Mouse (Mus musculus) brain, adult 2 months (tissue): ENCODE measurements around the gene Cacna1a.

Source experiments
- DNase-seq: peaks from one replicate; pipeline ENCODE4 v3.0.0; 2011; ENCODE audit warnings: low read depth, low spot score

Gene Cacna1a

DNA sequence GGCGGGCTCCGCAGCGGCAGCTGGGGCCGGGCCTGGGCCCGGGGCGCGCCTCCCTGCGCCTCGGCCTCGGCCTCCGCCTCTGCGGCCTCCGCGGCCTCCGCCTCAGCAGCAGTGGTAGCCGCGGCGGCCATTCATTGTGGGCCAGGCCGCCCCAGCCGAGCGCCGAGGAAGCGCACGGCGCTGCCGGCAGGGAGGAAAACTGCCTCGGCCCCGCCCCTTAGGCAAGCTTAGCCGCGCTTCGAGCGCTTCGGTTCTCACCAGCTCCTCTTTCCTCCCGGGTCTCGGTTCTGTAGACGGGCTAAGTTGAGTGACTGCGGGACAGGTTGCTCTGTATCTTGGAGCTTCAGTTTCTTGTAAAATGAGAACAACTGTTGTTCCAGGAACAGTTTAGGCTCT lies 299.5 kb downstream of the Cacna1a start, which contains the start of gene Nacc1:
Nacc1 (minus strand) TSS at position 158 of the 396 bp plus-strand sequence.
- peak; percentile 96 for DNase-seq

DNA sequence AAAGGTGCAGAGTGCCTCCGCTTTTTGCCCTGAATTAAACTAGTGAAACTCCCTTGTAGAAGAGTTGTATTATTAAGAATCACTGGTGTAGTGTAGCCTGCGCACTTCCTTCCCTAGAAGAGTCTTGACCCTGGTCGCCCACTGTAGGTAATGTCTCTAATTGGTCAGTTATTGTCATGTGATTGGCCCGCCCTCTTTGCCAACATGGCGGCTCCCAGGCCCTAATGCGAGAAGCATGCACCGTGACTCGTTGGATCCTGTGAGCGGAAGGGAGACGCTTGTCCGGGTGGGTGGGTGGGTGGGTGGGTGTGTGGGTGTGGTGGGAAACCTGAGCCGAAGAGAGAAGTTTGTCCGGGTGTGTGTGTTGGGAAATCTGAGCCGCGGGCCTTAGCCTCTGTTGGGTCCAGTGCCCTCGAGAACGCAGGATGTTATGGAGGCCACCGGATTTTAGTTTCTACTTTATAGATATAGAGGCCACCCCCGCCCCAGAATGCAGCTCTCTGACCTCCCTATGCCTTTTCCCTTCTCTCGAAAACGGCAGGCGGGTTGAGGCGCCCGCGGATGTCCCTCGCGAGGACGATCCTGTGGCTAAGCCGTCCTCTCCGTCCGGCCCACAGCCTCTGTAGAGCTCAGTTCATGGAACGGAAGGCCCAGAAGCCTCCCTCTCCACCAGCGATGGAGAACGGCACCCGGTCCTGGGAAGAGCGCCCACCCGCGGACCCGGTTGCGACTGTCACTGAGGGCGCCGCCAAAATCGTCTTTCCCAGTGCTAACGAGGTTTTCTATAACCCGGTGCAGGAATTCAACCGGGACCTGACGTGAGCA lies 301.1 kb downstream of the Cacna1a start:
- peak; percentile 97 for DNase-seq
